Mouse (Mus musculus) olfactory bulb, adult 2 months (tissue): ENCODE measurements around the gene Samd4b.

Experiments used
- CTCF ChIP-seq: fragments of 200-500 bp; IDR thresholded peaks from 2 replicates; pipeline ENCODE4 v1.5.1; 2012; ENCODE audit warnings: low read depth, mild to moderate bottlenecking, low read length, moderate library complexity; ENCODE audit not compliant: insufficient read depth
- POLR2A ChIP-seq: fragments of 200-500 bp; IDR thresholded peaks from 2 replicates; pipeline ENCODE4 v1.6.1; 2012; ENCODE audit warnings: mild to moderate bottlenecking, low read depth, low read length, moderate library complexity; ENCODE audit not compliant: insufficient read depth

GRCm38 (mm10) chr7:28478854-28479253 lies 119.1 kb downstream of the Samd4b start:
- TF ChIP-seq CTCF, result no peak
- no peak for TF ChIP-seq POLR2A
